Mouse (Mus musculus): ENCODE results near the gene Ube2cbp. TPM values are rescaled to one million over a fixed set of nuclear protein-coding genes. Genes with fewer than 3 reads are reported as not detected.

Ube2cbp gene
- polyA plus RNA-seq (2014; fragmentation: Nextera tagmentation; extraction: Ambion mirVana): 6.1 and 8.1 TPM in 2 replicates

DNA sequence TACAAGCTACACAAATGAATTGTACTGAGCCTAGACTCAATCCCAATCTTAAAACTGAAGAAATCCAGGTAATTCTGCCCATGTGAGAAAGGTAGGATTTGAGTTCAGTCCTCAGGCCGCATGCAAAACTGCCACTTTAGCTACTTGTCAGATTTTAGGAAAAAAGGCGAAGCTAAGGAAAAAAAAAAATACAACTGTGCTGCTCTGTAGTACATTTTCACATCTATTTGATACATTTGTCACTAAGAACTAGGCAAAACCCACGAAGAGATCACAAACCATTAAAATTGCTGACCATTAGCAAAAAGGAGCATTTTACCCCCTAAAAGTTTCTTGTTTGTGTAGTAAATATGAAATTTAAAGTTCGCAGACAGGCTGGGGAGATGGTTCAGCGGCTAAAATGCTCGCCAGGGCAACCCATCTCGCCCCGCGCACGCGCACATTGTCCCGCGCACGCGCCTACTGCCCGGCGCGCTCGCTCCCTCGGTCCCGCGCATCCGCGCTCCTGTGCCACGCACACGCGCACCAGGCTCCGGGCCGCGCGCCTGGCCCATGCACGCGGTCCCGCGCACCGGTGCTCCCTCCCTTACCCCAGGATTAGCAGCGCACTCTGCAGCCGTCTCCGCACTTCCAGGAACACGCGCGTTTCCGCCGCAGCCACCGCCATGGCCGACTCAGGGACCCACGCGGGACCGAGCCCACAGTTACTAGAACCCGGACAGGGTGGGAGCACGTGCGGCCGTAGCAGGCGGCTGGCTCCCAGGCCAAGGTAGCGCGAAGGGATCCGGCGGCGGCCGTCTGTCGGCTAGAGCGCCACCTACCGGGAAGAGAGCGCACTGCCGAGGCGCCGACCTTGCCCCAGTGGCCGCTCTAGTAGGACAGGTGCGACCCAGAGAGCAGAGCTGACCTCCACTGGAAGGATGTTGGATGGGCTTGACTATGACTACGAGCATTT, at the start of gene Ube2cbp:
TSS of gene Ube2cbp (minus strand) at position 800 of the 955 bp plus-strand sequence.
- ATAC-seq (ENCODE audit: low FRiP score): peak; percentile 81
- Histone ChIP-seq H3K4me1 (replicated peaks; ENCODE audit: control insufficient read depth, insufficient read depth, low read length) (no peaks in the 10 kb centered on the region; the same call in 1 of the 2 replicates), H3K36me3 (ENCODE audit: control insufficient read depth, insufficient read depth, low read length) (no peaks in the 10 kb centered on the region), H3K4me2 (replicated peaks; ENCODE audit: low read depth, low read length) (peak within 1 kb of the TSS; percentile 56), H3K4me3 (ENCODE audit: low read depth, low read length) (peak within 1 kb of the TSS; percentile 57), H3K9ac (ENCODE audit: low read depth, low read length) (peak within 1 kb of the TSS; percentile 70), H3K27me3 (ENCODE audit: control insufficient read depth, insufficient read depth, low read length) (no peaks in the 10 kb centered on the region; the same call in 1 of the 2 replicates), H3K9me3 (ENCODE audit: control insufficient read depth, low read length) (no peaks in the 10 kb centered on the region), H3K27ac (ENCODE audit: low read depth, low read length) (no peak within 1 kb of the TSS; the same call in 1 of the 2 replicates)
- WGBS: 2% methylated on average over 70 of the region's 70 CpGs
- peak; percentile 92 for DNase-seq (ENCODE audit: low spot score)

DNA sequence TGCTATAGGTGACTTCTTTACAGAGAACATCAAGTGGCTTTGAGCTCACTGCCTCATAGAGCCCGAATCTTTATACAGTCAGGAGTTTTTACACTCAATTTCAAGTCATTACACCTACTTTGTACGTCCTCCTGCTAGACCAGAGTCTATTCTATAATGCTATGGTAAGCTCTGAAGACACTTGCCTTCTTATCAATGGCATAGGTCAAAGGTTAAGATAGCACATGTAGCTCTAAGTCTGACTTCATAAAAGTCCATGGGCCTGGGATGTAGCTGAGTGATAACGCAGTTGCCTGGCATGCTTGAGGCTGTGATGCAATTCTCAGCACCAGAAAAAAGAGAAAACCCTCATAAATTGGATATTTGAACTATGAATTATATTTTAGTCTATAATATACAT, 49.6 kb upstream of the Ube2cbp start:
- Histone ChIP-seq H3K4me2 (replicated peaks; ENCODE audit: low read depth, low read length) (no peak overlapping the region), H3K4me1 (replicated peaks; ENCODE audit: control insufficient read depth, insufficient read depth, low read length) (no peaks in the 10 kb centered on the region), H3K36me3 (ENCODE audit: control insufficient read depth, insufficient read depth, low read length) (no peaks in the 10 kb centered on the region), H3K9ac (ENCODE audit: low read depth, low read length) (no peak overlapping the region), H3K4me3 (ENCODE audit: low read depth, low read length) (no peak overlapping the region), H3K27ac (ENCODE audit: low read depth, low read length) (no peak overlapping the region), H3K27me3 (ENCODE audit: control insufficient read depth, insufficient read depth, low read length) (no peaks in the 10 kb centered on the region), H3K9me3 (ENCODE audit: control insufficient read depth, low read length) (no peaks in the 10 kb centered on the region)
- 86% methylated on average over 3 of the region's 3 CpGs for WGBS
- DNase-seq (ENCODE audit: low spot score): no peak
- ATAC-seq (ENCODE audit: low FRiP score): no peak

DNA sequence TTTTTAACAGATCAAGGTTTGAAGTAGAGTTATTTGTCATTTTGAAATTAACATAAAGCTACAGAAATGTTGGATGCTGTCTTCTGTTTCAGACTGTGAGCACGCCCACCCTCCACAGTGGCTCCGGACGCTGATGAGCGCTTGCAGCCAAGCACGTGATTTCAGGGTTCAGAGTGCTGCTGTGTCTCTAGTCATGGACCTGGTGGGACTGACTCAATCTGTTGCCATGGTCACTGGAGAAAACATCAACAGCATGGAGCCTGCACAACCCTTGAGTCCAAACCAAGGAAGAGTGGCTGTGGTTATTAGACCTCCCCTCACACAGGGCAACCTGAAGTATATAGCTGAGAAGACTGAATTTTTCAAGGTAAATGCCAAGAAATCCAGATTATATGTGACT, 49.0 kb upstream of the Ube2cbp start:
- no peaks in the 10 kb centered on the region for H3K9me3 ChIP-seq (ENCODE audit: control insufficient read depth, low read length)
- 76% methylated on average over 5 of the region's 5 CpGs for WGBS
- H3K27me3 ChIP-seq (ENCODE audit: control insufficient read depth, insufficient read depth, low read length): no peaks in the 10 kb centered on the region
- H3K27ac ChIP-seq (ENCODE audit: low read depth, low read length): no peak overlapping the region
- H3K36me3 ChIP-seq (ENCODE audit: control insufficient read depth, insufficient read depth, low read length): no peaks in the 10 kb centered on the region
- H3K9ac ChIP-seq (ENCODE audit: low read depth, low read length): no peak overlapping the region
- no peak overlapping the region for H3K4me2 ChIP-seq (replicated peaks; ENCODE audit: low read depth, low read length)
- H3K4me3 ChIP-seq (ENCODE audit: low read depth, low read length): no peak overlapping the region
- DNase-seq (ENCODE audit: low spot score) (no peak), ATAC-seq (ENCODE audit: low FRiP score) (no peak)
- H3K4me1 ChIP-seq (replicated peaks; ENCODE audit: control insufficient read depth, insufficient read depth, low read length): no peaks in the 10 kb centered on the region

DNA sequence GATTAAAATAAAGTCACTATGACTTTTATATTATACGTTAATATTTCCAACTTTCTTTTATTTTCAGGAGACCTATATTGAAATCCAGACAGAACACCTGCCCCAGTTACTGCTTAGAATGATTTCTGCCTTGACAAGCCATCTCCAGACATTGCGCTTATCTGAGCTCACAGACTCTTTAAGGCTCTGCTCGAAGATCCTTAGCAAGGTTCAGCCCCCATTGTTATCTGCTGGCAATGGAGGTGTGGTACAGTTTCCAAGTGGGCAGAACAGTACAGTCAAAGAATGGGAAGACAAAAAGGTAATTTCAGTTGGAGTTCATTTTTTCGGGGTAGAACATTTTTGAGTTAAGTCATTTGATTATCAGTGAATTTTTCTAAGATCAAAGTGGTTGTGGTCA, 42.7 kb upstream of the Ube2cbp start:
- DNase-seq (ENCODE audit: low spot score): no peak
- 90% methylated on average over 4 of the region's 4 CpGs for WGBS
- H3K4me2 ChIP-seq (replicated peaks; ENCODE audit: low read depth, low read length): no peak overlapping the region

DNA sequence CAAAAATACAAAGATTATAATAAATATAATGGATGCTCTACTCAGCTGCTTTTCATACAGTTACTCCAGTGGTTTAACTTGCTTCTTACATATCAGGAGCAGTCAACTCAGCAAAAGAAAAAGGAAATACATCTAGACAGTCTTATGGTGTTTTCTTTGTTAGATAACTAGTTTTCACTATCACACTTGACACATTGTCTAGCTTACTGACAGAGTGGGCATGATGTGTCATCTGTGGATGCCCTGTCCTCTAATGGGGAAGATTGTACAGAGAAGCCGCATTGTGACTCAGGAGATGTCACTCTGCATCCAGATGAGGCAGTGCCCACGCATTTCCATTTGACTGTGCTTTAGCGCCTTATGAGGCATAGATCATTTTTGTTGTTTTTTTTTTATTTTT, 34.3 kb upstream of the Ube2cbp start:
- ATAC-seq (ENCODE audit: low FRiP score) (no peak), DNase-seq (ENCODE audit: low spot score) (no peak)
- Histone ChIP-seq H3K36me3 (ENCODE audit: control insufficient read depth, insufficient read depth, low read length) (no peaks in the 10 kb centered on the region), H3K4me2 (replicated peaks; ENCODE audit: low read depth, low read length) (no peak overlapping the region), H3K9me3 (ENCODE audit: control insufficient read depth, low read length) (no peaks in the 10 kb centered on the region), H3K4me1 (replicated peaks; ENCODE audit: control insufficient read depth, insufficient read depth, low read length) (no peaks in the 10 kb centered on the region), H3K9ac (ENCODE audit: low read depth, low read length) (no peak overlapping the region), H3K27me3 (ENCODE audit: control insufficient read depth, insufficient read depth, low read length) (no peaks in the 10 kb centered on the region), H3K4me3 (ENCODE audit: low read depth, low read length) (no peak overlapping the region), H3K27ac (ENCODE audit: low read depth, low read length) (no peak overlapping the region)
- WGBS: 93% methylated on average over 3 of the region's 3 CpGs

More for the DNA sequence above, 42.7 kb upstream of the Ube2cbp start:
- Histone ChIP-seq H3K9ac (ENCODE audit: low read depth, low read length) (no peak overlapping the region), H3K27me3 (ENCODE audit: control insufficient read depth, insufficient read depth, low read length) (no peaks in the 10 kb centered on the region), H3K9me3 (ENCODE audit: control insufficient read depth, low read length) (no peaks in the 10 kb centered on the region), H3K4me1 (replicated peaks; ENCODE audit: control insufficient read depth, insufficient read depth, low read length) (no peaks in the 10 kb centered on the region), H3K4me3 (ENCODE audit: low read depth, low read length) (no peak overlapping the region), H3K36me3 (ENCODE audit: control insufficient read depth, insufficient read depth, low read length) (no peaks in the 10 kb centered on the region), H3K27ac (ENCODE audit: low read depth, low read length) (no peak overlapping the region)
- ATAC-seq (ENCODE audit: low FRiP score): no peak

DNA sequence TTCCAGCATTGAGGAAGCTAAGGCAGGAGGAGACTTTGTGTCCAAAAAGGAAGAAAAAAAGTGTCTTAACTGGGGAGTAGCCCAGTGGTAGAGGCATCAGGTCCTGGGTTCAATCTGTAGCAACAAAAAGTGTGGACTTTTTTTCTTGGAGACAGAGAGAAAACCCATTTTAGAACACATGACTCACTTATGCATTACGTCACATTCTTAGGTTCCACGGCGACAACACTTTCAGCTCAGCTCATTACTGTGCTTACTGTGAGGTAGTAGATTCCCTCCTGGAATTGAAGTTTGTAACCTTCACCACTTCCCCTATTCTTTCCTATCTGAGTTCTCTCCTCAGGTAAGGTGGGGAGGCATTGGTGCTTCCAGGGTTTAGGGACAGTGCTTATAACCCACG, 31.5 kb upstream of the Ube2cbp start:
- H3K4me3 ChIP-seq (ENCODE audit: low read depth, low read length): no peak overlapping the region
- no peaks in the 10 kb centered on the region for H3K36me3 ChIP-seq (ENCODE audit: control insufficient read depth, insufficient read depth, low read length)
- H3K4me2 ChIP-seq (replicated peaks; ENCODE audit: low read depth, low read length): no peak overlapping the region
- H3K4me1 ChIP-seq (replicated peaks; ENCODE audit: control insufficient read depth, insufficient read depth, low read length): no peaks in the 10 kb centered on the region
- no peak overlapping the region for H3K27ac ChIP-seq (ENCODE audit: low read depth, low read length)
- 91% methylated on average over 4 of the region's 4 CpGs for WGBS
- no peak overlapping the region for H3K9ac ChIP-seq (ENCODE audit: low read depth, low read length)
- ATAC-seq (ENCODE audit: low FRiP score) (no peak), DNase-seq (ENCODE audit: low spot score) (no peak)
- no peaks in the 10 kb centered on the region for H3K9me3 ChIP-seq (ENCODE audit: control insufficient read depth, low read length)
- no peaks in the 10 kb centered on the region for H3K27me3 ChIP-seq (ENCODE audit: control insufficient read depth, insufficient read depth, low read length)

DNA sequence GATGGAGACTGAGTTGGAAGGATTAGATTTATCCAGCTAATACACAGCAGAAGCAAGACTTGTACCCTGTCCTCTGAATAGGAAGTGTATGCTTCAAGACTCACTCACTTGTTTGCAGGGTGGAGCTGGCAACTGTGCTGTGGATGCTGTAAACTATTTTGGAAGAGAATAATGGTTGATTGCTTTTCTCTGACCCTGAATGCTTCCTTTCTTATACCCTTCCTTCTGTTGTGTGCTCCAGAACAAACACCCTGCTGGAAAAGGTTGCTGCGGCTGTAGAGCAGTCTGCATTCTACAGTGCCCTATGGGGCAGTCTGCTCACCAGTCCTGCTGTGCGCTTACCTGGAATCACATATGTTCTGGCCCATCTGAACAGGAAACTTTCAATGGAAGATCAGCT, 27.0 kb upstream of the Ube2cbp start:
- Histone ChIP-seq H3K9me3 (ENCODE audit: control insufficient read depth, low read length) (no peaks in the 10 kb centered on the region), H3K27me3 (ENCODE audit: control insufficient read depth, insufficient read depth, low read length) (no peaks in the 10 kb centered on the region), H3K4me1 (replicated peaks; ENCODE audit: control insufficient read depth, insufficient read depth, low read length) (no peaks in the 10 kb centered on the region), H3K27ac (ENCODE audit: low read depth, low read length) (no peak overlapping the region), H3K4me3 (ENCODE audit: low read depth, low read length) (no peak overlapping the region), H3K36me3 (ENCODE audit: control insufficient read depth, insufficient read depth, low read length) (no peaks in the 10 kb centered on the region), H3K4me2 (replicated peaks; ENCODE audit: low read depth, low read length) (no peak overlapping the region), H3K9ac (ENCODE audit: low read depth, low read length) (no peak overlapping the region)
- WGBS: 91% methylated on average over 2 of the region's 2 CpGs
- DNase-seq (ENCODE audit: low spot score): no peak
- ATAC-seq (ENCODE audit: low FRiP score): no peak

DNA sequence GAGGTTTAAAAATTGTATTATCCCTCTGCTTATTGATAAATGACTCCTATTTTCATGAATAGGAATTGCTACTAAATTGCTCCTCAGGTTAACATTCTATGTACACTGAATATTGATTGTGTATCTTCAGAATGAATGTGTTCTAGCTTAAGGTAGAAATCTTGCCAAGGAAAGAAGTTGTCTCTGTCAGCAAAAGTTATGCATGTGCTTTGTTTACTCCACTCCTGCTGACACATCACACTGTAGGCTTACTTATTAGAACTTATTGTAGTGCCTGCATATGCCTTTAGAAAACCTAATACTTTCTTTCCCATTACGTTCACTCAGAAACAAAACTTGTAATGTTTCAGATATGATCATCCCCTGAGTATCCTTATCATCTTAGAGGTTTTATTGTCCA, 17.5 kb upstream of the Ube2cbp start:
- no peak overlapping the region for H3K4me3 ChIP-seq (ENCODE audit: low read depth, low read length)
- 94% methylated on average over 1 of the region's 1 CpGs for WGBS
- no peaks in the 10 kb centered on the region for H3K9me3 ChIP-seq (ENCODE audit: control insufficient read depth, low read length)
- no peak overlapping the region for H3K9ac ChIP-seq (ENCODE audit: low read depth, low read length)
- no peaks in the 10 kb centered on the region for H3K4me1 ChIP-seq (replicated peaks; ENCODE audit: control insufficient read depth, insufficient read depth, low read length)
- no peak overlapping the region for H3K4me2 ChIP-seq (replicated peaks; ENCODE audit: low read depth, low read length)
- no peak for DNase-seq (ENCODE audit: low spot score)
- H3K27me3 ChIP-seq (ENCODE audit: control insufficient read depth, insufficient read depth, low read length): no peaks in the 10 kb centered on the region
- no peak for ATAC-seq (ENCODE audit: low FRiP score)
- no peak overlapping the region for H3K27ac ChIP-seq (ENCODE audit: low read depth, low read length)
- H3K36me3 ChIP-seq (ENCODE audit: control insufficient read depth, insufficient read depth, low read length): no peaks in the 10 kb centered on the region
